Mouse (Mus musculus) heart, embryonic 13.5 days (tissue): ENCODE measurements at regions not wholly inside any gene's neighbourhood (a gene's known extent, or its start where the extent isn't known, plus 50 kb on each side); places are given as distances from the start of the nearest gene placed in this dataset.

Experiments
- ATAC-seq: fragments of 200-750 bp; cut with Nextera tagmentation; 2 replicates; pipeline ENCODE4 v1.8.0; 2017; ENCODE audit warnings: moderate TSS enrichment; ENCODE audit not compliant: insufficient number of reproducible peaks, low FRiP score, low TSS enrichment; ENCODE audit errors: extremely low read depth
- H3K27ac ChIP-seq: fragments of 300-500 bp; sonication (generic); replicated peaks from 2 replicates; pipeline ENCODE4 v1.5.1; 2015; ENCODE audit warnings: moderate library complexity, mild to moderate bottlenecking, inconsistent platforms
- H3K27me3 ChIP-seq: fragments of 300-500 bp; sonication (generic); replicated peaks from 2 replicates; pipeline ENCODE4 v1.6.1; 2015; ENCODE audit warnings: mild to moderate bottlenecking, inconsistent platforms
- H3K36me3 ChIP-seq: fragments of 300-500 bp; sonication (generic); 2 replicates; pipeline ENCODE4 v1.6.1; 2015; ENCODE audit warnings: mild to moderate bottlenecking, inconsistent platforms
- H3K4me1 ChIP-seq: fragments of 300-500 bp; sonication (generic); 2 replicates; pipeline ENCODE4 v1.6.1; 2015; ENCODE audit warnings: inconsistent platforms
- H3K4me2 ChIP-seq: fragments of 300-500 bp; sonication (generic); 2 replicates; pipeline ENCODE4 v1.6.1; 2015; ENCODE audit warnings: inconsistent platforms, mild to moderate bottlenecking, moderate library complexity
- H3K4me3 ChIP-seq: fragments of 300-500 bp; sonication (generic); 2 replicates; pipeline ENCODE4 v1.5.1; 2015; ENCODE audit warnings: moderate library complexity, mild to moderate bottlenecking, inconsistent platforms
- H3K9ac ChIP-seq: fragments of 300-500 bp; sonication (generic); 2 replicates; pipeline ENCODE4 v1.6.1; 2015; ENCODE audit warnings: inconsistent platforms, mild to moderate bottlenecking, moderate library complexity
- H3K9me3 ChIP-seq: fragments of 300-500 bp; sonication (generic); 2 replicates; pipeline ENCODE4 v1.6.1; 2016; ENCODE audit warnings: inconsistent platforms
- WGBS: fragments of 180-500 bp; shearing (Covaris S2); methylation state at CpG from one replicate; pipeline ENCODE4 v1.1.7; 2015; ENCODE audit warnings: mixed read lengths; 5-methylcytosine and 5-hydroxymethylcytosine counted together

DNA sequence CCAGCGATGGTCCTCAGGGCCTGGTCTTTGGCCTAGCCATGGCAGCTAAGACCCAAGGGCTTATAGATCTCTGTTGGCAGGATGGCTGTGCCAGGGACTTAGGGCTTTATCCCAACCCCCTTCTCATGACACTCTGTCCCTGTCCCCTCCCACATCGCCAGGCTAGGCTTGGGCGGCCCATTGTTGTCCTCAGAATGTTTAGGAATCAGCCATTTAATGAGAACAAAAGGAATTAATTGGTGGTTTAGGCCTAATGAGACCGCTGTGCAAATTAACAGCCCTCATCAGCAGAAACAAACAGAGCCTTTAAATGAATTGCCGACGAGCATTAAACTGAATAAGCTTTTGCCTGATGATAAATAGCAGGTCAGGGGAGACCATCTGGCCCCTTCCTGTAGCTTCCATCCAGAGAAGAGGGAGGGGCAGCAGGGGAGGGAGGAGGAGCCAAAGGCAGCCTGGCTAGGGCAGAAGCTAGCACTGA lies 96.2 kb downstream of the Tle3 start:
- no peak for ATAC-seq
- WGBS: 41% methylated on average over 6 of the region's 6 CpGs
- H3K9ac ChIP-seq: no peak overlapping the region

More for the DNA sequence above, 96.2 kb downstream of the Tle3 start:
- H3K27me3 ChIP-seq: peaks cover 24% of the 10 kb centered on the region
- no peak overlapping the region for H3K4me2 ChIP-seq
- H3K4me3 ChIP-seq: no peak overlapping the region
- H3K4me1 ChIP-seq: no peaks in the 10 kb centered on the region
- H3K27ac ChIP-seq: no peak overlapping the region
- no peaks in the 10 kb centered on the region for H3K36me3 ChIP-seq
- peaks cover 15% of the 10 kb centered on the region for H3K9me3 ChIP-seq
